Mouse (Mus musculus): ENCODE results near the gene Fhit. TPM values are rescaled to one million over a fixed set of nuclear protein-coding genes. Genes with fewer than 3 reads are reported as not detected.

Gene Fhit
- polyA plus RNA-seq, 1 experiment, result not detected

GRCm38 (mm10) chr14:10679638-10680037 lies 482.2 kb downstream of the Fhit start:
- no peaks in the 10 kb centered on the region for H3K27me3 ChIP-seq (ENCODE audit: control insufficient read depth)
- no peaks in the 10 kb centered on the region for H3K9me3 ChIP-seq (ENCODE audit: control insufficient read depth, low read length)
- no peak overlapping the region for H3K4me3 ChIP-seq (replicated peaks)
- no peaks in the 10 kb centered on the region for H3K4me1 ChIP-seq (ENCODE audit: control insufficient read depth)
- no peaks in the 10 kb centered on the region for H3K36me3 ChIP-seq (ENCODE audit: control insufficient read depth)
- no peak for TF ChIP-seq TAL1 (IDR thresholded peaks at IDR 0.05; ENCODE audit: low read length)

- H3K27me3 ChIP-seq (ENCODE audit: control insufficient read depth), result no peaks in the 10 kb centered on the region
- H3K4me3 ChIP-seq (replicated peaks), result no peak overlapping the region
- H3K9me3 ChIP-seq (ENCODE audit: control insufficient read depth, low read length), result no peaks in the 10 kb centered on the region
- H3K4me1 ChIP-seq (ENCODE audit: control insufficient read depth), result no peaks in the 10 kb centered on the region
- H3K36me3 ChIP-seq (ENCODE audit: control insufficient read depth), result no peaks in the 10 kb centered on the region
- TF ChIP-seq GATA1 (IDR thresholded peaks at IDR 0.05; ENCODE audit: low read length) (no peak), TAL1 (IDR thresholded peaks at IDR 0.05; ENCODE audit: low read length) (no peak)
These were observed 484.2 kb downstream of the Fhit start for GRCm38 (mm10) chr14:10677627-10678026.

- no peaks in the 10 kb centered on the region for H3K36me3 ChIP-seq (ENCODE audit: control insufficient read depth)
- no peaks in the 10 kb centered on the region for H3K9me3 ChIP-seq (ENCODE audit: control insufficient read depth, low read length)
- H3K4me1 ChIP-seq (ENCODE audit: control insufficient read depth), result no peaks in the 10 kb centered on the region
- no peak overlapping the region for H3K4me3 ChIP-seq (replicated peaks)
- no peaks in the 10 kb centered on the region for H3K27me3 ChIP-seq (ENCODE audit: control insufficient read depth)
- TF ChIP-seq GATA1 (IDR thresholded peaks at IDR 0.05; ENCODE audit: low read length), result no peak
- TF ChIP-seq TAL1 (IDR thresholded peaks at IDR 0.05; ENCODE audit: low read length), result no peak
These were observed 501.6 kb downstream of the Fhit start for GRCm38 (mm10) chr14:10660247-10660646.

GRCm38 (mm10) chr14:10659326-10659725 lies 502.5 kb downstream of the Fhit start:
- Histone ChIP-seq H3K4me1 (ENCODE audit: control insufficient read depth) (no peaks in the 10 kb centered on the region), H3K27me3 (ENCODE audit: control insufficient read depth) (no peaks in the 10 kb centered on the region), H3K36me3 (ENCODE audit: control insufficient read depth) (no peaks in the 10 kb centered on the region), H3K4me3 (replicated peaks) (no peak overlapping the region), H3K9me3 (ENCODE audit: control insufficient read depth, low read length) (no peaks in the 10 kb centered on the region)
- TF ChIP-seq GATA1 (IDR thresholded peaks at IDR 0.05; ENCODE audit: low read length), result no peak
- no peak for TF ChIP-seq TAL1 (IDR thresholded peaks at IDR 0.05; ENCODE audit: low read length)

- H3K9me3 ChIP-seq (ENCODE audit: control insufficient read depth, low read length), result no peaks in the 10 kb centered on the region
- H3K27me3 ChIP-seq (ENCODE audit: control insufficient read depth), result no peaks in the 10 kb centered on the region
- no peaks in the 10 kb centered on the region for H3K36me3 ChIP-seq (ENCODE audit: control insufficient read depth)
- no peaks in the 10 kb centered on the region for H3K4me1 ChIP-seq (ENCODE audit: control insufficient read depth)
- no peak for TF ChIP-seq GATA1 (IDR thresholded peaks at IDR 0.05; ENCODE audit: low read length)
- TF ChIP-seq TAL1 (IDR thresholded peaks at IDR 0.05; ENCODE audit: low read length), result no peak
- no peak overlapping the region for H3K4me3 ChIP-seq (replicated peaks)
These were observed 503.6 kb downstream of the Fhit start for GRCm38 (mm10) chr14:10658219-10658618.

- TF ChIP-seq GATA1 (IDR thresholded peaks at IDR 0.05; ENCODE audit: low read length) (no peak), TAL1 (IDR thresholded peaks at IDR 0.05; ENCODE audit: low read length) (no peak)
- H3K4me1 ChIP-seq (ENCODE audit: control insufficient read depth), result no peaks in the 10 kb centered on the region
- no peaks in the 10 kb centered on the region for H3K36me3 ChIP-seq (ENCODE audit: control insufficient read depth)
- no peaks in the 10 kb centered on the region for H3K9me3 ChIP-seq (ENCODE audit: control insufficient read depth, low read length)
- H3K27me3 ChIP-seq (ENCODE audit: control insufficient read depth), result no peaks in the 10 kb centered on the region
- H3K4me3 ChIP-seq (replicated peaks), result no peak overlapping the region
These were observed 504.5 kb downstream of the Fhit start for GRCm38 (mm10) chr14:10657364-10657763.

GRCm38 (mm10) chr14:10655842-10656241 lies 506.0 kb downstream of the Fhit start:
- Histone ChIP-seq H3K36me3 (ENCODE audit: control insufficient read depth) (no peaks in the 10 kb centered on the region), H3K4me3 (replicated peaks) (no peak overlapping the region), H3K4me1 (ENCODE audit: control insufficient read depth) (no peaks in the 10 kb centered on the region), H3K9me3 (ENCODE audit: control insufficient read depth, low read length) (no peaks in the 10 kb centered on the region), H3K27me3 (ENCODE audit: control insufficient read depth) (no peaks in the 10 kb centered on the region)
- TF ChIP-seq GATA1 (IDR thresholded peaks at IDR 0.05; ENCODE audit: low read length), result no peak
- TF ChIP-seq TAL1 (IDR thresholded peaks at IDR 0.05; ENCODE audit: low read length), result no peak

- no peaks in the 10 kb centered on the region for H3K4me1 ChIP-seq (ENCODE audit: control insufficient read depth)
- H3K4me3 ChIP-seq (replicated peaks), result no peak overlapping the region
- no peaks in the 10 kb centered on the region for H3K36me3 ChIP-seq (ENCODE audit: control insufficient read depth)
- H3K9me3 ChIP-seq (ENCODE audit: control insufficient read depth, low read length), result no peaks in the 10 kb centered on the region
- H3K27me3 ChIP-seq (ENCODE audit: control insufficient read depth), result no peaks in the 10 kb centered on the region
- TF ChIP-seq TAL1 (IDR thresholded peaks at IDR 0.05; ENCODE audit: low read length), result no peak
- TF ChIP-seq GATA1 (IDR thresholded peaks at IDR 0.05; ENCODE audit: low read length), result no peak
These were observed 514.0 kb downstream of the Fhit start for GRCm38 (mm10) chr14:10647832-10648231.

GRCm38 (mm10) chr14:10631783-10632182 lies 530.1 kb downstream of the Fhit start:
- no peaks in the 10 kb centered on the region for H3K36me3 ChIP-seq (ENCODE audit: control insufficient read depth)
- H3K9me3 ChIP-seq (ENCODE audit: control insufficient read depth, low read length), result no peaks in the 10 kb centered on the region
- no peaks in the 10 kb centered on the region for H3K27me3 ChIP-seq (ENCODE audit: control insufficient read depth)
- H3K4me1 ChIP-seq (ENCODE audit: control insufficient read depth), result no peaks in the 10 kb centered on the region
- H3K4me3 ChIP-seq (replicated peaks), result no peak overlapping the region
- TF ChIP-seq TAL1 (IDR thresholded peaks at IDR 0.05; ENCODE audit: low read length) (no peak), GATA1 (IDR thresholded peaks at IDR 0.05; ENCODE audit: low read length) (no peak)

GRCm38 (mm10) chr14:10630831-10631360 lies 530.9 kb downstream of the Fhit start:
- no peak for TF ChIP-seq TAL1 (IDR thresholded peaks at IDR 0.05; ENCODE audit: low read length)
- no peaks in the 10 kb centered on the region for H3K27me3 ChIP-seq (ENCODE audit: control insufficient read depth)
- H3K36me3 ChIP-seq (ENCODE audit: control insufficient read depth), result no peaks in the 10 kb centered on the region
- H3K4me1 ChIP-seq (ENCODE audit: control insufficient read depth), result no peaks in the 10 kb centered on the region
- H3K9me3 ChIP-seq (ENCODE audit: control insufficient read depth, low read length), result no peaks in the 10 kb centered on the region
- no peak overlapping the region for H3K4me3 ChIP-seq (replicated peaks)

Data from erythroblast, embryonic 14.5 days (primary cell).